Comparison of ENCODE assay signal across 20 mouse cellular contexts in genomic region chr2:75407560-75407959, GRCm38 (mm10).
A peak's percentile ranks its signal among the peaks of the same experiment; 100 is the strongest.
DNase-seq lines count a peak whose midpoint lies in the region; ATAC-seq and TF ChIP-seq lines count a peak whose summit lies in the region.
"Had no signal": no experiment of that assay in that cellular context is flagged by ENCODE, and none has a peak within 500 bp of the region (broad histone marks: within the 10 kb centered on the region; RNA-seq: fewer than 3 reads in every experiment).

No protein-coding gene starts in this region.

- ATAC-seq in hindbrain, embryonic 13.5 days (ENCODE audit: low FRiP score): no peak
- no peak for ATAC-seq in hindbrain, embryonic 11.5 days (ENCODE audit: low FRiP score)

- H3K4me3 ChIP-seq in hindbrain, embryonic 13.5 days: no peak overlapping the region
- H3K4me3 ChIP-seq in hindbrain, embryonic 11.5 days (ENCODE audit: low read depth, low read length): no peak overlapping the region
- H3K4me3 ChIP-seq in layer of hippocampus, adult 2 months: no peak overlapping the region
- H3K4me3 ChIP-seq: embryonic facial prominence, embryonic 12.5 days; limb, embryonic 12.5 days; liver, embryonic 13.5 days; lung, embryonic 15.5 days; neural tube, embryonic 12.5 days had no signal

- no peak overlapping the region for H3K4me2 ChIP-seq in hindbrain, embryonic 13.5 days
- no peak overlapping the region; the same call in 1 of the 2 replicates for H3K4me2 ChIP-seq in hindbrain, embryonic 11.5 days (replicated peaks; ENCODE audit: low read depth, low read length)
- H3K4me2 ChIP-seq: embryonic facial prominence, embryonic 12.5 days; limb, embryonic 12.5 days; liver, embryonic 13.5 days; lung, embryonic 15.5 days; neural tube, embryonic 12.5 days had no signal

- H3K9ac ChIP-seq in hindbrain, embryonic 13.5 days: no peak overlapping the region
- H3K9ac ChIP-seq in hindbrain, embryonic 11.5 days (ENCODE audit: low read depth, low read length): no peak overlapping the region
- H3K9ac ChIP-seq: embryonic facial prominence, embryonic 12.5 days; limb, embryonic 12.5 days; liver, embryonic 13.5 days; lung, embryonic 15.5 days; neural tube, embryonic 12.5 days had no signal

- H3K9me3 ChIP-seq in hindbrain, embryonic 13.5 days: no peaks in the 10 kb centered on the region
- no peaks in the 10 kb centered on the region for H3K9me3 ChIP-seq in hindbrain, embryonic 11.5 days (ENCODE audit: control insufficient read depth, low read length)
- H3K9me3 ChIP-seq: embryonic facial prominence, embryonic 12.5 days; limb, embryonic 12.5 days; liver, embryonic 13.5 days; lung, embryonic 15.5 days; neural tube, embryonic 12.5 days had no signal

- H3K27me3 ChIP-seq in hindbrain, embryonic 13.5 days: no peaks in the 10 kb centered on the region
- H3K27me3 ChIP-seq in hindbrain, embryonic 11.5 days (ENCODE audit: control insufficient read depth, insufficient read depth, low read length): no peaks in the 10 kb centered on the region
- H3K27me3 ChIP-seq: CH12.LX; embryonic facial prominence, embryonic 12.5 days; liver, embryonic 13.5 days; lung, embryonic 15.5 days; neural tube, embryonic 12.5 days had no signal

- H3K36me3 ChIP-seq in hindbrain, embryonic 13.5 days: no peaks in the 10 kb centered on the region
- H3K36me3 ChIP-seq in hindbrain, embryonic 11.5 days (ENCODE audit: control insufficient read depth, insufficient read depth, low read length): no peaks in the 10 kb centered on the region
- H3K36me3 ChIP-seq: embryonic facial prominence, embryonic 12.5 days; limb, embryonic 12.5 days; liver, embryonic 13.5 days; lung, embryonic 15.5 days; neural tube, embryonic 12.5 days had no signal

- H3K27ac ChIP-seq in hindbrain, embryonic 13.5 days: peak overlapping the region; percentile 19; the same call in 1 of the 2 replicates
- no peak overlapping the region for H3K27ac ChIP-seq in hindbrain, embryonic 11.5 days (ENCODE audit: low read depth, low read length)
- H3K27ac ChIP-seq in layer of hippocampus, adult 2 months: no peak overlapping the region
- H3K27ac ChIP-seq: embryonic facial prominence, embryonic 12.5 days; limb, embryonic 12.5 days; liver, embryonic 13.5 days; lung, embryonic 15.5 days; neural tube, embryonic 12.5 days; stomach, postnatal 0 days had no signal

- no peak for TF ChIP-seq CTCF in layer of hippocampus, adult 2 months (conservative IDR thresholded peaks at IDR 0.05)

- WGBS in hindbrain, embryonic 13.5 days: 74% methylated on average over 4 of the region's 4 CpGs
- 84% methylated on average over 4 of the region's 4 CpGs for WGBS in hindbrain, embryonic 11.5 days

- DNase-seq in hindbrain, embryonic 11.5 days (ENCODE audit: low spot score): no peak
- DNase-seq in right cerebral cortex, postnatal 10 days (ENCODE audit: low spot score in 2 of 2): peak; percentile 46 to 56
- DNase-seq in right cerebral cortex, adult 2 months (ENCODE audit: low spot score in 2 of 2): no peak
- peak; percentile 49 to 62 for DNase-seq in layer of hippocampus, adult 2 months (ENCODE audit: low spot score in 2 of 2)
- no peak for DNase-seq in MN1 (ENCODE audit: low spot score)
- no peak for DNase-seq in embryo, embryonic 10.5 days (ENCODE audit: low spot score)
- DNase-seq: adrenal gland, adult 8-10 months; cerebellum, adult 11 months; kidney, adult 18-20 months; kidney, postnatal 14 days; liver, embryonic 13.5 days; right cerebral cortex, postnatal 25 days; thymus, postnatal 14 days had no signal

- H3K4me1 ChIP-seq in hindbrain, embryonic 13.5 days (replicated peaks): peaks cover 29% of the 10 kb centered on the region
- H3K4me1 ChIP-seq in hindbrain, embryonic 11.5 days (replicated peaks; ENCODE audit: control insufficient read depth, insufficient read depth, low read length): no peaks in the 10 kb centered on the region
- H3K4me1 ChIP-seq: embryonic facial prominence, embryonic 12.5 days; liver, embryonic 13.5 days; lung, embryonic 15.5 days had no signal

Comparison
In these comparisons a context has a peak if more than half of its experiments do, and no peak if none do; other contexts are left out.
1. DNase-seq: peak in right cerebral cortex, postnatal 10 days (2 of 2) and layer of hippocampus, adult 2 months (2 of 2); none in hindbrain, embryonic 11.5 days (single experiment), right cerebral cortex, adult 2 months (0 of 2), MN1 (single experiment) and embryo, embryonic 10.5 days (single experiment).